ENCODE assay signal across 7 mouse cellular contexts in genomic region chr2:102675275-102675674, GRCm38 (mm10). TPM values are rescaled to one million over a fixed set of nuclear protein-coding genes. Genes with fewer than 3 reads are reported as not detected.
DNase-seq lines count a peak whose midpoint lies in the region; ATAC-seq lines count a peak whose summit lies in the region.

No protein-coding gene starts in this region.

- ATAC-seq in monocyte, adult 5-6 weeks (replicated peaks; ENCODE audit: insufficient number of reproducible peaks, low FRiP score, low TSS enrichment, poor library complexity, severe bottlenecking), result no peak

- H3K27me3 ChIP-seq in splenic B cell, adult 2 months (ENCODE audit: control insufficient read depth, insufficient read depth, low read length, poor library complexity, severe bottlenecking), result no peaks in the 10 kb centered on the region

- DNase-seq in monocyte, adult 2 months (ENCODE audit: low read depth in 1 of 2, low spot score in 2 of 2), result peak; percentile 11 to 44
- peak; percentile 29 for DNase-seq in adrenal gland, adult 8-10 months
- DNase-seq in embryo, embryonic 10.5 days (ENCODE audit: low spot score), result peak; percentile 61
- DNase-seq in kidney, postnatal 25 days, result peak; percentile 46 to 77
- peak; percentile 51 to 70 for DNase-seq in lung, postnatal 4 days
- peak; percentile 63 for DNase-seq in splenic B cell, adult 2 months (ENCODE audit: low read depth, low spot score)

- H3K36me3 ChIP-seq in splenic B cell, adult 2 months (ENCODE audit: control insufficient read depth, insufficient read depth, low read length, poor library complexity, severe bottlenecking), result no peaks in the 10 kb centered on the region

RNA-seq across cellular contexts. Expression of gene Slc1a2, which starts 16.8 kb away (rescaled TPM):
- 0.11 TPM in 1 of 3 replicates, not detected in the others for total RNA-seq in monocyte, adult 5-6 weeks (2017)
- 1 to 10 TPM in 3 of 4 experiments, under 1 TPM in 1; 0.90 to 2.2 (median 1.2) TPM for total RNA-seq in adrenal gland, adult 8-10 months (2022)
